Mouse (Mus musculus): ENCODE measurements around the gene Rai1. TPM values are rescaled to one million over a fixed set of nuclear protein-coding genes. Genes with fewer than 3 reads are reported as not detected.

Gene Rai1
- polyA plus RNA-seq, 1 experiment from 2014 or later, result 22.9 TPM

DNA sequence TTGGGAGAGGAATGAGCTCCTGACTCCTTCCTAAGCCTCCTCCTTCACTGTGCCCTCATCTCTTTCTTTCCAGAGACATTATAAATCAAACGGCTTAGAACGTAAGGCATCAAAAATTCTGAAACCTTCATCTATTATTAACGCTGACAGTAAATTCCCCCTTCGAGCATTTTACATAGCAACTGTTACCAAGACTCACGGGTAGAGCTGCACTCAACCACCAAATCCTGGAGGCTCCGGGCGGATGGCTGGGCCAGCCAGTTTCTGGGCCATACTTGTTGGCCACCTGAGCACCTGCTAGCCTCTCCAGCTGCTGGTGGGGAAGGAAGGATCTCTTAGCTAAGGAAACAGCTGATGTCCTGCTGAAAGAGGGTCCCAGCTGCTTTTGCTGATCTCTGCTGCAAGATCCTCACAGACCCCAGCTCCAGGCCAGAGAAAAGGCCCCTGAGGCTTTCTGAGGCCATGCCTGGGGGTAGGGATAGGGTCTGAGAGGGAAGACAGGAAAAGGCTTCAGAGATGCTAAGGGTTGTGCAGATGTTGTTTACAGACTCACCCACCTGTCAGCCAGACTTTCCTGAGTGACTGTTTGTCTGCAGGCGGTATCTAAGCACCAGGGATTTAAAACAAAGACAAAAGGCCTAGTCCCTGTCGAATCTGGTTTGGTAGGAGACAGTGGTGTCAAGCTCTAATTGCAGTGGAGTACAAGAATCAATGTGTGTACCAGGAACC lies 56.5 kb downstream of the Rai1 start:
- WGBS, result 51% methylated on average over 9 of the region's 9 CpGs
- Histone ChIP-seq H3K36me3 (ENCODE audit: control insufficient read depth, insufficient read depth, low read length) (no peaks in the 10 kb centered on the region), H3K27ac (ENCODE audit: low read length) (no peak overlapping the region), H3K9ac (ENCODE audit: low read length) (no peak overlapping the region), H3K4me3 (ENCODE audit: low read length) (no peak overlapping the region), H3K4me2 (ENCODE audit: low read depth, low read length) (no peak overlapping the region), H3K4me1 (replicated peaks; ENCODE audit: control insufficient read depth, insufficient read depth, low read length) (peaks cover 23% of the 10 kb centered on the region), H3K27me3 (ENCODE audit: control insufficient read depth, insufficient read depth, low read depth, low read length) (no peaks in the 10 kb centered on the region), H3K9me3 (ENCODE audit: control insufficient read depth, low read length) (no peaks in the 10 kb centered on the region)
- ATAC-seq (ENCODE audit: low read depth), result no peak

DNA sequence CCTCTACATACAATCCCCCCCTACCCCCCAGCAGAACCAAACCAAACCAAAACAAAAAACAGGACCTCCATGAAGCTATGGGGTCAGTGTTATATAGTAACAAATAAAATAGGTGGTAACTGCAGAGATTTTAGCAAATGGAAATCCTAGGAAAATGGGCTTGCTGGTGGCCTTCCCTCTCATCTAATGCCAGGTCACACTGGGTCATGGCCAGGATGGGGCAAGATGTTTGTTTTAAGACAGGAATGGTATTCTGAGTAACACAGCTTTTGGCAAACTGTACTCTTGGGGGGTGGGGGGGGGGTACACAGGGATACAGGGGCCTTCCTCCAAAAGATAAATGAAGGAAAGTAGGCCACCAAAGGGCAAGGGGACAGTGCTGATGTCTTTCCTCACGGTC lies 57.7 kb downstream of the Rai1 start:
- no peak overlapping the region for H3K4me2 ChIP-seq (ENCODE audit: low read depth, low read length)
- peaks cover 23% of the 10 kb centered on the region for H3K4me1 ChIP-seq (replicated peaks; ENCODE audit: control insufficient read depth, insufficient read depth, low read length)
- H3K36me3 ChIP-seq (ENCODE audit: control insufficient read depth, insufficient read depth, low read length), result no peaks in the 10 kb centered on the region
- WGBS, result 62% methylated on average over 1 of the region's 1 CpGs
- H3K4me3 ChIP-seq (ENCODE audit: low read length), result no peak overlapping the region
- H3K9ac ChIP-seq (ENCODE audit: low read length), result no peak overlapping the region
- H3K27ac ChIP-seq (ENCODE audit: low read length), result no peak overlapping the region
- no peaks in the 10 kb centered on the region for H3K9me3 ChIP-seq (ENCODE audit: control insufficient read depth, low read length)
- H3K27me3 ChIP-seq (ENCODE audit: control insufficient read depth, insufficient read depth, low read depth, low read length), result no peaks in the 10 kb centered on the region
- no peak for ATAC-seq (ENCODE audit: low read depth)

DNA sequence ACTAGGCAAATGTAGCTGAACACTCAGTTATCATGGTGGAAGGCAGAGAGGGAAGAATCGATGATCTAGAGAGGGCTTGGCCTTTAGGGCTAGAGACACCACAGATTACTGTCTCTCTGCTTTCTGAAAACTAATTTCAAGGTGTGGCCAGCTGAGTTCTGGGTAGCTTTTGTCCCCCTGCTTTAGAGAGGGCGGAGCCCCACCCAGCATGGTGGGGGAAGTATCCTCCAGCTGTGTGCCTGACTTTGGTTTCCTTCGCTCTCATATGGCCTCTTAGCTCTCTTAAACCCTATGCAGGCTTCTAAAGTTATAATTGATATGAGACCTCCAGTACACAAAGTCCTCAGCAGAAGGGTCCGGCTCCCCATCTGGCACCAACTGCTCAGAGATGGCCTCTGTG lies 58.5 kb downstream of the Rai1 start:
- no peak for ATAC-seq (ENCODE audit: low read depth)
- Histone ChIP-seq H3K9ac (ENCODE audit: low read length) (no peak overlapping the region), H3K36me3 (ENCODE audit: control insufficient read depth, insufficient read depth, low read length) (no peaks in the 10 kb centered on the region), H3K4me3 (ENCODE audit: low read length) (no peak overlapping the region), H3K27ac (ENCODE audit: low read length) (no peak overlapping the region), H3K27me3 (ENCODE audit: control insufficient read depth, insufficient read depth, low read depth, low read length) (no peaks in the 10 kb centered on the region), H3K9me3 (ENCODE audit: control insufficient read depth, low read length) (no peaks in the 10 kb centered on the region), H3K4me2 (ENCODE audit: low read depth, low read length) (no peak overlapping the region), H3K4me1 (replicated peaks; ENCODE audit: control insufficient read depth, insufficient read depth, low read length) (peaks cover 27% of the 10 kb centered on the region)
- 91% methylated on average over 4 of the region's 4 CpGs for WGBS

DNA sequence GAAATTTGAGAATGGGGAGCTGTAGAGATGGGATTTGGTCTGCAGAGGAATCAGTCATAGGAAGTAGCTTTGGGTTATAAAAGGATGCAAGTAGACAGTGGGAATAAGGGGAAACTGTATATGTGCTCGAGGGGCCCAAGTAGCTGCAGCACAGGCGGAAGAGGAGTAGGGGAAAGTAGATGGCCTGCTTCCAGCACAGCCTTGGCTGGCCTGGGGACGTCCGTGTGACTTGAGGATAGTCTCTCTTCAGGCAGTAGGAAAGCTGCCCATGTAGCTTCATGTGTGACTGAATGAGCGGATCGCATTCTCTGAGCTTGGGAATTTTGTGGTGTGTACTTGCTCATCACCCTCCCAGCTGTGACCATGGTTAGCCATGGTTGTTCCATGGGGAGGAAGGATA lies 59.6 kb downstream of the Rai1 start:
- Histone ChIP-seq H3K4me2 (ENCODE audit: low read depth, low read length) (no peak overlapping the region), H3K27me3 (ENCODE audit: control insufficient read depth, insufficient read depth, low read depth, low read length) (no peaks in the 10 kb centered on the region), H3K4me1 (replicated peaks; ENCODE audit: control insufficient read depth, insufficient read depth, low read length) (peaks cover 31% of the 10 kb centered on the region), H3K9me3 (ENCODE audit: control insufficient read depth, low read length) (no peaks in the 10 kb centered on the region), H3K36me3 (ENCODE audit: control insufficient read depth, insufficient read depth, low read length) (no peaks in the 10 kb centered on the region), H3K27ac (ENCODE audit: low read length) (peak overlapping the region; percentile 43), H3K9ac (ENCODE audit: low read length) (no peak overlapping the region), H3K4me3 (ENCODE audit: low read length) (no peak overlapping the region)
- 54% methylated on average over 6 of the region's 6 CpGs for WGBS
- 0 out of 2 replicates have a peak, but pooled peaks have one; percentile 42 for ATAC-seq (ENCODE audit: low read depth)

DNA sequence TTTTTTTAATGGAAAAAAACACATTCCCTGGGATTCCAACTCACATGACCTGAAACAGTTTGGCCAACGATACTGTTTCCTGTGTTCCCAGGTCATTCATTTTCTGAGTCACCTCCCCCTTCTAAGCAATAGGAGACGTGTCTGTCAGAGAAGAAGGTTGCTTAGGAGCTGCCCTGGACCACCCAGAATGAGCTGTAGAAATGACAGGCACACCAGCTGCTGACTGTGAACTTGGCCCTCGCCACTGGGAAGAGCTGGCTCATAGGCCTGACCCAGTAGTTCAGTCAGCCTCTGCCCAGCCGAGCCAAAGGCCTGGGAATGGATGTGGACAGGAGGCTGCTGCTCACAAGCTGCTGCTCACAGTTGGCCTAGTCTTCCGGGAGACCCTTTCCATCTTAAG lies 60.3 kb downstream of the Rai1 start:
- no peak overlapping the region for H3K9ac ChIP-seq (ENCODE audit: low read length)
- peak overlapping the region; percentile 43 for H3K27ac ChIP-seq (ENCODE audit: low read length)
- WGBS, result 36% methylated on average over 5 of the region's 5 CpGs
- H3K27me3 ChIP-seq (ENCODE audit: control insufficient read depth, insufficient read depth, low read depth, low read length), result no peaks in the 10 kb centered on the region
- H3K9me3 ChIP-seq (ENCODE audit: control insufficient read depth, low read length), result no peaks in the 10 kb centered on the region
- H3K4me2 ChIP-seq (ENCODE audit: low read depth, low read length), result no peak overlapping the region
- H3K36me3 ChIP-seq (ENCODE audit: control insufficient read depth, insufficient read depth, low read length), result no peaks in the 10 kb centered on the region
- H3K4me3 ChIP-seq (ENCODE audit: low read length), result no peak overlapping the region
- peaks cover 29% of the 10 kb centered on the region for H3K4me1 ChIP-seq (replicated peaks; ENCODE audit: control insufficient read depth, insufficient read depth, low read length)
- peak; percentile 78 for ATAC-seq (ENCODE audit: low read depth)

DNA sequence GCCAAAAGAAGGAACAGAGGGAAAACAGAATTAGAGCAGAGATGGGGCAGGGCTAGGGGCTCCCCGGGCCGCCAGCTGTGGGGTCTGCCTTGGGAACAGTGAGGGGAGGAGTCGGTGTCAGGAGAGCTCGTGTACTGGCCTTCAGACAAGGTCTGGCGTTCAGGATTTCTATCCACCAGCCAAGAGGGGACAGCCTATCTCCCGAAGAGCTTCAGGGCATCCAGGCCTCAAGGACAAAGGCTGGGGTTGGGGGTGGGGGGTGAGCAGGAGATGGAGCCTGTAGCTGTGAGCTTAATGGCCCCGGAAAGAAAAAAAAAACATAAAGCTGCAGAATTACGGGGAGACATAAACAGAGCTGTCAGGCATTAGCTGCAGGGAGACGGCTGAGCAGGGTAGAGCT lies 64.0 kb downstream of the Rai1 start:
- Histone ChIP-seq H3K9ac (ENCODE audit: low read length) (no peak overlapping the region), H3K4me1 (replicated peaks; ENCODE audit: control insufficient read depth, insufficient read depth, low read length) (peaks cover 41% of the 10 kb centered on the region), H3K4me2 (ENCODE audit: low read depth, low read length) (no peak overlapping the region), H3K27me3 (ENCODE audit: control insufficient read depth, insufficient read depth, low read depth, low read length) (no peaks in the 10 kb centered on the region), H3K9me3 (ENCODE audit: control insufficient read depth, low read length) (no peaks in the 10 kb centered on the region), H3K27ac (ENCODE audit: low read length) (no peak overlapping the region), H3K4me3 (ENCODE audit: low read length) (no peak overlapping the region), H3K36me3 (ENCODE audit: control insufficient read depth, insufficient read depth, low read length) (no peaks in the 10 kb centered on the region)
- 20% methylated on average over 9 of the region's 9 CpGs for WGBS
- ATAC-seq (ENCODE audit: low read depth), result no peak

DNA sequence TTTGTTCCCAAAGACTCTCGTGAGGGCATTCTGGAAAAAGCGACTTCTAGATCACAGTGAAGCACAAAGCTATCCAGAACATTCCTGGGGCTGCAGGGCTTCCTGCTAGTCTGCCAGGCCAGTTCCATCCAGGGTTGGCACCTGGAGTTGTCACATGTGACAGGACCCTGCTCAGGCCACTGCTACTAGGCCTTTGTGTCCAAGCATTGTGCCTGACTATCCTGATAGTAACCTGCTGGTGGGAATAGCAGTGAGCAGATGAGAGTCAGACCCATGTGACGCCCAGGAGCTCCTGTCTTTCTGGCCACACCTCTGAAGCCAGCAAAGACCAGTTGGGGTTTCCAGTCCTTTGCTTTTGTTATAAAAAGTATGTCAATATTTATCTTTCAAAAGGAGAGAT lies 67.3 kb downstream of the Rai1 start:
- Histone ChIP-seq H3K4me3 (ENCODE audit: low read length) (no peak overlapping the region), H3K4me1 (replicated peaks; ENCODE audit: control insufficient read depth, insufficient read depth, low read length) (peaks cover 54% of the 10 kb centered on the region), H3K9me3 (ENCODE audit: control insufficient read depth, low read length) (no peaks in the 10 kb centered on the region), H3K27me3 (ENCODE audit: control insufficient read depth, insufficient read depth, low read depth, low read length) (no peaks in the 10 kb centered on the region), H3K9ac (ENCODE audit: low read length) (no peak overlapping the region), H3K4me2 (ENCODE audit: low read depth, low read length) (no peak overlapping the region), H3K36me3 (ENCODE audit: control insufficient read depth, insufficient read depth, low read length) (no peaks in the 10 kb centered on the region), H3K27ac (ENCODE audit: low read length) (no peak overlapping the region; the same call in 1 of the 2 replicates)
- 72% methylated on average over 3 of the region's 3 CpGs for WGBS
- ATAC-seq (ENCODE audit: low read depth), result no peak

DNA sequence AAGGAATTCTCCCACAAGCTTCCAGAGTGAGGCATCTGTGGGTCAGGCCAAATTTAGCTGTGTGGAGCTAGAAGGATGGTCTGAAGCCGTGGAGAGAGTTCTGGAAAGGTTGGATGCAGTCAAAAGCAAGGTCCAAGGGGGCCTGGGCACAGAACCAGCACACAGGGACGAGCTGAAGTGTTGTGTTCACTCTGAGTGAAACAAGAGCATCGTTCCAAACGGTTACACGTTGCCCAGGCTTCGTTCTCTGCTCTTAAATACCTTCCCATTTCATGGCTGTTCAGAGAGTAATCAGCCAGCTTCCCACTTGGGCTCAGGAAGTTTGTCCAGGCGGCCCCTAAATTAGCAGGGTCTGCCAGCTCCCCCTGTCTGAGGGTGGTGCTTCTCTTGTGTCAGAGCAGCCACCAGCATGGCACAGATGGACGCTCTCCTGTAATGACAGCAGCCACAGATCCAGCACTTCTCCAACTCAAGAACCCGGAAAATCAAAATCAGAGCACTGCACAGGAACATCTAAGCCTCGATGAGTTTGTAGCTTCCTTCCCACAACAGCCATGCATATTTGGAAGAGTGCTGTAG lies 68.9 kb downstream of the Rai1 start:
- WGBS, result 55% methylated on average over 10 of the region's 10 CpGs
- Histone ChIP-seq H3K9me3 (ENCODE audit: control insufficient read depth, low read length) (no peaks in the 10 kb centered on the region), H3K9ac (ENCODE audit: low read length) (no peak overlapping the region), H3K27me3 (ENCODE audit: control insufficient read depth, insufficient read depth, low read depth, low read length) (no peaks in the 10 kb centered on the region), H3K4me2 (ENCODE audit: low read depth, low read length) (no peak overlapping the region), H3K36me3 (ENCODE audit: control insufficient read depth, insufficient read depth, low read length) (no peaks in the 10 kb centered on the region), H3K27ac (ENCODE audit: low read length) (peak overlapping the region; percentile 43; the same call in 1 of the 2 replicates), H3K4me3 (ENCODE audit: low read length) (no peak overlapping the region), H3K4me1 (replicated peaks; ENCODE audit: control insufficient read depth, insufficient read depth, low read length) (peaks cover 63% of the 10 kb centered on the region)
- no peak for ATAC-seq (ENCODE audit: low read depth)

DNA sequence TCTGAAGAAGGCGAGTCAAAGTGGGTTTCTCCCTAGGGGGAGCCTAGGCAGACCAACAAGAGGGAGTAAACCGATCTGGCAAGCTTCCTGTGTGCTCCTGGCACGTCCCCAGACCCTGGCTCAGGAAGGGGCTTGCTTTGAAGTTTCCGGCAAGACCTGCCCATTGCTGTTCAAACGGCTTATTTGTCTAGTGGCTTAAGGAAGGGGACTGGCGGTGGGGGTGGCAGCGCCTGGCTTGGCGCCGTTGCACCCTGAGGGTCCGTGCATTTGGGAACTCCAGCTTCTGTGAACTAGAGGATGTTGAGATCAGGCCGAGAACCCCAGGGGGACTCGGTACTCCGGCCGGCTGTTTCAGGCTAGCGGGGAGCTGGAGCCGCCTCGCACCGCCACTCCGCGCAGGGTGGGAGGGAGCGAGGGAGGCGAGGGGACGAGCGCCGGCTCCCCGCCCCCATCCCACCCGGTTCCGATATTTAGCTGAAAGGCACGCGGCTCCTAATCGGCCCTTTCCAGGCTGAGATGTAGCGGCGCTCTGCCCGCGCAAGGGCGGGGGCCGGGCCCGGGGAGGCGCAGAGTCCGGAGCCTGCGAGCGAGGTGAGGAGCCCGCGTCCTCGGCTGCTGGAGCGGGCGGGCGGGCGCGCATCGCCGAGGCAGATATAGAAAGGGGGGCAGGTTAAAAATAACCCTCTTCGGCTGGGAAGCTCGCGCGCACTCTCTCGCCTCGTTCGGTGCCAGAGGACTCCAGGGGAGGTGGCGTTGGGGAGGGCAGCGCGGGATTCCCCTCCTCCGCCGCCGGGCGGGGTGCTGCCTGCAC lies 70.8 kb downstream of the Rai1 start:
- no peaks in the 10 kb centered on the region for H3K36me3 ChIP-seq (ENCODE audit: control insufficient read depth, insufficient read depth, low read length)
- peak overlapping the region; percentile 71 for H3K9ac ChIP-seq (ENCODE audit: low read length)
- peak overlapping the region; percentile 67 for H3K4me3 ChIP-seq (ENCODE audit: low read length)
- ATAC-seq (ENCODE audit: low read depth), result peak; percentile 66
- H3K4me1 ChIP-seq (replicated peaks; ENCODE audit: control insufficient read depth, insufficient read depth, low read length), result peaks cover 75% of the 10 kb centered on the region
- no peaks in the 10 kb centered on the region for H3K27me3 ChIP-seq (ENCODE audit: control insufficient read depth, insufficient read depth, low read depth, low read length)
- H3K9me3 ChIP-seq (ENCODE audit: control insufficient read depth, low read length), result no peaks in the 10 kb centered on the region
- under 1% methylated on average over 60 of the region's 66 CpGs for WGBS
- H3K4me2 ChIP-seq (ENCODE audit: low read depth, low read length), result peak overlapping the region; percentile 100
- peak overlapping the region; percentile 89 for H3K27ac ChIP-seq (ENCODE audit: low read length)
